Mouse (Mus musculus): ENCODE measurements around the gene Ocln. TPM values are rescaled to one million over a fixed set of nuclear protein-coding genes. Genes with fewer than 3 reads are reported as not detected.
"Not testable (repeated sequence)": the region's sequence is repeated elsewhere in the genome, so short reads cannot be mapped to it uniquely, and the experiment has no call there.

The Ocln gene
- total RNA-seq, 2 experiments from 2014 or later: 0.29 to 0.54 TPM

- no peak for DNase-seq (ENCODE audit: low spot score in 2 of 2)
Observed at GRCm38 (mm10) chr13:100493313-100493712, 59.2 kb downstream of the Ocln start.

- peak; percentile 69 to 87 for DNase-seq (ENCODE audit: low spot score in 2 of 2)
Observed at GRCm38 (mm10) chr13:100492061-100492787, 60.3 kb downstream of the Ocln start, which contains the start of gene Gtf2h2. Gene Gtf2h2, minus strand, starts transcription at chr13:100492579.

GRCm38 (mm10) chr13:100491623-100492022 lies 60.9 kb downstream of the Ocln start:
- DNase-seq (ENCODE audit: low spot score in 2 of 2): no peak

- no peak for DNase-seq (ENCODE audit: low spot score in 2 of 2)
Observed at GRCm38 (mm10) chr13:100490424-100490823, 62.1 kb downstream of the Ocln start.

GRCm38 (mm10) chr13:100483610-100484009 lies 68.9 kb downstream of the Ocln start:
- DNase-seq (ENCODE audit: low spot score in 2 of 2): no peak

- DNase-seq (ENCODE audit: low spot score in 2 of 2): no peak
Observed at GRCm38 (mm10) chr13:100463527-100464222, 88.8 kb downstream of the Ocln start.

GRCm38 (mm10) chr13:100461336-100461735 lies 91.2 kb downstream of the Ocln start:
- DNase-seq (ENCODE audit: low spot score in 2 of 2): no peak

- not testable (repeated sequence) for DNase-seq (ENCODE audit: low spot score in 2 of 2)
Observed at GRCm38 (mm10) chr13:100452415-100453127, 99.9 kb downstream of the Ocln start, which contains the start of gene Naip1. Gene Naip1, minus strand, starts transcription at chr13:100452869.

GRCm38 (mm10) chr13:100449495-100449894 lies 103.0 kb downstream of the Ocln start:
- no peak for DNase-seq (ENCODE audit: low spot score in 2 of 2)

Other genes starting within 250 kb of the Ocln start
- gene Naip6, start 235.0 kb downstream of the Ocln start, total RNA-seq (2021): under 1 TPM; 0.20 to 0.34 TPM
- gene Naip1, start 99.8 kb downstream of the Ocln start, total RNA-seq (2021): under 1 TPM in 1 of 2 experiments, not detected in 1; 0.08 TPM
- 10 to 100 TPM; 26.4 to 27.9 TPM for gene Gtf2h2, start 60.1 kb downstream of the Ocln start, total RNA-seq (2021)
- 1 to 10 TPM; 4.3 to 4.5 TPM for gene Marveld2, start 64.3 kb upstream of the Ocln start, total RNA-seq (2021)
- 10 to 100 TPM; 72.5 to 74.0 TPM for gene Ak6, start 98.3 kb upstream of the Ocln start, total RNA-seq (2021)
- 10 to 100 TPM; 14.7 to 15.4 TPM for gene Rad17, start 98.3 kb upstream of the Ocln start, total RNA-seq (2021)
- 10 to 100 TPM; 16.3 to 19.0 TPM for gene Taf9, start 98.9 kb upstream of the Ocln start, total RNA-seq (2021)
- gene Ccdc125, start 117.0 kb upstream of the Ocln start, total RNA-seq (2021): 1 to 10 TPM; 1.0 to 1.5 TPM
- gene Cdk7, start 178.2 kb upstream of the Ocln start, total RNA-seq (2021): 10 to 100 TPM; 34.7 to 38.2 TPM
- 10 to 100 TPM; 81.4 to 83.7 TPM for gene Mrps36, start 191.9 kb upstream of the Ocln start, total RNA-seq (2021)
- 1 to 10 TPM; 5.5 to 6.4 TPM for gene Cenph, start 223.2 kb upstream of the Ocln start, total RNA-seq (2021)
- gene Ccnb1, start 233.9 kb upstream of the Ocln start, total RNA-seq (2021): 10 to 100 TPM; 25.4 to 29.3 TPM